Mouse (Mus musculus) layer of hippocampus, adult 9-10 months (tissue): ENCODE results near the gene Gm6676.
"Not testable (repeated sequence)": the region's sequence is repeated elsewhere in the genome, so short reads cannot be mapped to it uniquely, and the experiment has no call there.

Source experiments
- DNase-seq: peaks from one replicate; pipeline ENCODE4 v3.0.0; 2022; ENCODE audit warnings: low spot score

The Gm6676 gene

GRCm38 (mm10) chr14:7125312-7125711 is at the start of gene Gm6676:
Gene Gm6676 (minus strand): TSS chr14:7125412.
- DNase-seq = not testable (repeated sequence)

- DNase-seq = not testable (repeated sequence)
These were observed 49.3 kb upstream of the Gm6676 start, which contains the start of gene Gm3512 for GRCm38 (mm10) chr14:7174483-7174971. Gene Gm3512 (minus strand): TSS chr14:7174533.

GRCm38 (mm10) chr14:7105124-7105802 is 19.9 kb downstream of the Gm6676 start:
- not testable (repeated sequence) for DNase-seq

GRCm38 (mm10) chr14:7100521-7100920 is 24.7 kb downstream of the Gm6676 start, which contains the start of gene Gm3696:
Gene Gm3696 (minus strand): TSS chr14:7100621.
- not testable (repeated sequence) for DNase-seq
